Mouse (Mus musculus) heart, embryonic 16.5 days (tissue): ENCODE results near the gene Acer2. TPM values are rescaled to one million over a fixed set of nuclear protein-coding genes. Genes with fewer than 3 reads are reported as not detected.

Source experiments
- ATAC-seq: fragments of 200-750 bp; cut with Nextera tagmentation; replicated peaks from 2 replicates; pipeline ENCODE4 v1.8.0; 2017; ENCODE audit warnings: moderate number of reproducible peaks; ENCODE audit not compliant: insufficient read depth, low FRiP score; ENCODE audit errors: extremely low read depth
- H3K27ac ChIP-seq: fragments of 300-500 bp; sonication (generic); 2 replicates; pipeline ENCODE4 v1.5.1; 2014; ENCODE audit warnings: mild to moderate bottlenecking, low read length, control low read depth, moderate library complexity
- H3K27me3 ChIP-seq: fragments of 300-500 bp; sonication (generic); 2 replicates; pipeline ENCODE4 v1.6.1; 2014; ENCODE audit warnings: low read length, mixed read lengths; ENCODE audit not compliant: control insufficient read depth, insufficient read depth
- H3K36me3 ChIP-seq: fragments of 300-500 bp; sonication (generic); 2 replicates; pipeline ENCODE4 v1.6.1; 2014; ENCODE audit not compliant: control insufficient read depth, insufficient read depth
- H3K4me1 ChIP-seq: fragments of 300-500 bp; sonication (generic); 2 replicates; pipeline ENCODE4 v1.6.1; 2014; ENCODE audit warnings: low read length, mixed read lengths; ENCODE audit not compliant: control insufficient read depth, insufficient read depth
- H3K4me2 ChIP-seq: fragments of 300-500 bp; sonication (generic); 2 replicates; pipeline ENCODE4 v1.6.1; 2014; ENCODE audit warnings: low read depth, mild to moderate bottlenecking, control low read depth, low read length
- H3K4me3 ChIP-seq: fragments of 300-500 bp; sonication (generic); 2 replicates; pipeline ENCODE4 v1.5.1; 2014; ENCODE audit warnings: mild to moderate bottlenecking, control low read depth, low read length
- H3K9ac ChIP-seq: fragments of 300-500 bp; sonication (generic); 2 replicates; pipeline ENCODE4 v1.6.1; 2014; ENCODE audit warnings: low read length, control low read depth
- H3K9me3 ChIP-seq: fragments of 300-500 bp; sonication (generic); replicated peaks from 2 replicates; pipeline ENCODE4 v1.6.1; 2016; ENCODE audit warnings: low read length; ENCODE audit not compliant: control insufficient read depth
- WGBS: fragments of 180-500 bp; shearing (Covaris S2); extraction: QIAGEN DNeasy Blood & Tissue Kit; methylation state at CpG from one replicate; pipeline ENCODE4 v1.1.7; 2014; 5-methylcytosine and 5-hydroxymethylcytosine counted together
- polyA plus RNA-seq: library from polyadenylated mRNA; unstranded; fragments of >200 nt; fragmentation: Nextera tagmentation; extraction: Ambion mirVana; gene quantifications from 2 replicates; pipeline ENCODE4 v1.2.1, GENCODE M21; 2015

The Acer2 gene
- polyA plus RNA-seq, 1 experiment from 2014 or later, result 31.2 TPM

- Histone ChIP-seq H3K4me1 (peaks cover 14% of the 10 kb centered on the region), H3K9me3 (no peaks in the 10 kb centered on the region), H3K27me3 (no peaks in the 10 kb centered on the region), H3K36me3 (no peaks in the 10 kb centered on the region), H3K4me3 (no peak overlapping the region), H3K9ac (no peak overlapping the region), H3K27ac (0 out of 2 replicates have a peak overlapping the region, but pooled peaks have one; percentile 32), H3K4me2 (no peak overlapping the region)
- 31% methylated on average over 2 of the region's 2 CpGs for WGBS
- ATAC-seq, result no peak
Observed at GRCm38 (mm10) chr4:86882413-86882812, 8.2 kb downstream of the Acer2 start.

- Histone ChIP-seq H3K9ac (no peak overlapping the region), H3K4me1 (peaks cover 14% of the 10 kb centered on the region), H3K4me2 (no peak overlapping the region), H3K27me3 (no peaks in the 10 kb centered on the region), H3K4me3 (no peak overlapping the region), H3K36me3 (peaks cover 7% of the 10 kb centered on the region), H3K9me3 (no peaks in the 10 kb centered on the region), H3K27ac (no peak overlapping the region)
- ATAC-seq, result no peak
- WGBS, result 49% methylated on average over 4 of the region's 4 CpGs
Observed at GRCm38 (mm10) chr4:86884945-86885344, 10.7 kb downstream of the Acer2 start.

- no peaks in the 10 kb centered on the region for H3K9me3 ChIP-seq
- peaks cover 7% of the 10 kb centered on the region for H3K36me3 ChIP-seq
- 30% methylated on average over 12 of the region's 12 CpGs for WGBS
- H3K27me3 ChIP-seq, result no peaks in the 10 kb centered on the region
- H3K9ac ChIP-seq, result peak overlapping the region; percentile 69
- H3K4me3 ChIP-seq, result peak overlapping the region; percentile 59
- peak overlapping the region; percentile 86 for H3K4me2 ChIP-seq
- peaks cover 14% of the 10 kb centered on the region for H3K4me1 ChIP-seq
- peak overlapping the region; percentile 88 for H3K27ac ChIP-seq
- ATAC-seq, result peak; percentile 43; the same call in 1 of the 2 replicates
Observed at GRCm38 (mm10) chr4:86885790-86886159, 11.6 kb downstream of the Acer2 start.

GRCm38 (mm10) chr4:86886160-86886878 lies 12.1 kb downstream of the Acer2 start:
- Histone ChIP-seq H3K9me3 (no peaks in the 10 kb centered on the region), H3K27ac (peak overlapping the region; percentile 88), H3K27me3 (no peaks in the 10 kb centered on the region), H3K36me3 (peaks cover 7% of the 10 kb centered on the region), H3K4me2 (peak overlapping the region; percentile 86), H3K4me1 (peaks cover 14% of the 10 kb centered on the region), H3K9ac (peak overlapping the region; percentile 69), H3K4me3 (peak overlapping the region; percentile 59)
- ATAC-seq, result peak; percentile 78
- 3% methylated on average over 18 of the region's 18 CpGs for WGBS

GRCm38 (mm10) chr4:86887879-86888278 lies 13.7 kb downstream of the Acer2 start:
- Histone ChIP-seq H3K4me2 (no peak overlapping the region), H3K27me3 (no peaks in the 10 kb centered on the region), H3K27ac (no peak overlapping the region), H3K4me3 (no peak overlapping the region), H3K9me3 (no peaks in the 10 kb centered on the region), H3K36me3 (peaks cover 7% of the 10 kb centered on the region), H3K4me1 (peaks cover 14% of the 10 kb centered on the region), H3K9ac (no peak overlapping the region)
- WGBS, result 75% methylated on average over 5 of the region's 5 CpGs
- ATAC-seq, result no peak

GRCm38 (mm10) chr4:86897411-86897810 lies 23.2 kb downstream of the Acer2 start:
- H3K4me3 ChIP-seq, result no peak overlapping the region
- ATAC-seq, result no peak
- H3K36me3 ChIP-seq, result no peaks in the 10 kb centered on the region
- H3K27ac ChIP-seq, result peak overlapping the region; percentile 52
- H3K4me2 ChIP-seq, result no peak overlapping the region
- H3K9ac ChIP-seq, result no peak overlapping the region
- H3K9me3 ChIP-seq, result no peaks in the 10 kb centered on the region
- no peaks in the 10 kb centered on the region; the same call in 1 of the 2 replicates for H3K4me1 ChIP-seq
- no peaks in the 10 kb centered on the region for H3K27me3 ChIP-seq
- 45% methylated on average over 7 of the region's 7 CpGs for WGBS

- ATAC-seq, result peak; percentile 80
- Histone ChIP-seq H3K27me3 (no peaks in the 10 kb centered on the region), H3K4me1 (no peaks in the 10 kb centered on the region; the same call in 1 of the 2 replicates), H3K4me3 (no peak overlapping the region), H3K4me2 (no peak overlapping the region), H3K9me3 (no peaks in the 10 kb centered on the region), H3K27ac (peak overlapping the region; percentile 85), H3K36me3 (no peaks in the 10 kb centered on the region), H3K9ac (no peak overlapping the region)
- 39% methylated on average over 14 of the region's 14 CpGs for WGBS
Observed at GRCm38 (mm10) chr4:86898791-86899474, 24.7 kb downstream of the Acer2 start.

GRCm38 (mm10) chr4:86902351-86902750 lies 28.2 kb downstream of the Acer2 start:
- no peak overlapping the region for H3K4me2 ChIP-seq
- peak overlapping the region; percentile 53; the same call in 1 of the 2 replicates for H3K27ac ChIP-seq
- H3K9ac ChIP-seq, result no peak overlapping the region
- no peak overlapping the region for H3K4me3 ChIP-seq
- ATAC-seq, result peak; percentile 54; the same call in 1 of the 2 replicates
- no peaks in the 10 kb centered on the region for H3K27me3 ChIP-seq
- 54% methylated on average over 6 of the region's 6 CpGs for WGBS
- H3K9me3 ChIP-seq, result no peaks in the 10 kb centered on the region
- H3K36me3 ChIP-seq, result no peaks in the 10 kb centered on the region
- H3K4me1 ChIP-seq, result no peaks in the 10 kb centered on the region; the same call in 1 of the 2 replicates

- ATAC-seq, result no peak
- 45% methylated on average over 3 of the region's 3 CpGs for WGBS
- no peaks in the 10 kb centered on the region for H3K27me3 ChIP-seq
- no peak overlapping the region for H3K4me3 ChIP-seq
- H3K4me1 ChIP-seq, result no peaks in the 10 kb centered on the region
- H3K9me3 ChIP-seq, result peaks cover 4% of the 10 kb centered on the region
- no peak overlapping the region for H3K27ac ChIP-seq
- H3K4me2 ChIP-seq, result no peak overlapping the region
- H3K36me3 ChIP-seq, result 0 out of 2 replicates have a peak, but pooled peaks cover 4% of the 10 kb centered on the region
- H3K9ac ChIP-seq, result no peak overlapping the region
Observed at GRCm38 (mm10) chr4:86904969-86905368, 30.8 kb downstream of the Acer2 start.
